Mouse (Mus musculus): Measurements from ENCODE around the gene Hsd17b3.
"Not testable (repeated sequence)": the region's sequence is repeated elsewhere in the genome, so short reads cannot be mapped to it uniquely, and the experiment has no call there.

The Hsd17b3 gene

GRCm38 (mm10) chr13:64081012-64081919 is 7.8 kb downstream of the Hsd17b3 start:
- no peak for DNase-seq

GRCm38 (mm10) chr13:64077591-64077990 is 11.4 kb downstream of the Hsd17b3 start:
- DNase-seq: no peak

GRCm38 (mm10) chr13:64076074-64076473 is 13.0 kb downstream of the Hsd17b3 start:
- no peak for DNase-seq

- no peak for DNase-seq
These were observed 22.4 kb downstream of the Hsd17b3 start for GRCm38 (mm10) chr13:64066653-64067052.

- DNase-seq: no peak
These were observed 24.8 kb downstream of the Hsd17b3 start for GRCm38 (mm10) chr13:64064276-64064675.

GRCm38 (mm10) chr13:64060935-64061506 is 28.0 kb downstream of the Hsd17b3 start:
- no peak for DNase-seq

GRCm38 (mm10) chr13:64053959-64054358 is 35.1 kb downstream of the Hsd17b3 start:
- DNase-seq: no peak

- DNase-seq: not testable (repeated sequence)
These were observed 36.7 kb downstream of the Hsd17b3 start for GRCm38 (mm10) chr13:64052281-64052680.

GRCm38 (mm10) chr13:64050895-64051294 is 38.1 kb downstream of the Hsd17b3 start:
- no peak for DNase-seq

GRCm38 (mm10) chr13:64049535-64049934 is 39.5 kb downstream of the Hsd17b3 start:
- DNase-seq: no peak

- no peak for DNase-seq
These were observed 40.6 kb downstream of the Hsd17b3 start for GRCm38 (mm10) chr13:64048467-64048866.

GRCm38 (mm10) chr13:64039976-64040375 is 49.1 kb downstream of the Hsd17b3 start:
- DNase-seq: no peak

- DNase-seq: no peak
These were observed 50.9 kb downstream of the Hsd17b3 start for GRCm38 (mm10) chr13:64038114-64038513.

GRCm38 (mm10) chr13:64036079-64037011 is 52.7 kb downstream of the Hsd17b3 start:
- peak; percentile 7 to 14 for DNase-seq

- no peak for DNase-seq
These were observed 54.0 kb downstream of the Hsd17b3 start for GRCm38 (mm10) chr13:64035036-64035435.

- no peak for DNase-seq
These were observed 55.1 kb downstream of the Hsd17b3 start for GRCm38 (mm10) chr13:64033921-64034320.

- DNase-seq: no peak
These were observed 55.8 kb downstream of the Hsd17b3 start for GRCm38 (mm10) chr13:64033181-64033580.

GRCm38 (mm10) chr13:64031254-64031653 is 57.8 kb downstream of the Hsd17b3 start:
- DNase-seq: no peak

- no peak for DNase-seq
These were observed 58.2 kb downstream of the Hsd17b3 start for GRCm38 (mm10) chr13:64030792-64031191.

- DNase-seq: no peak
These were observed 64.2 kb downstream of the Hsd17b3 start for GRCm38 (mm10) chr13:64024803-64025202.

GRCm38 (mm10) chr13:64022786-64023468 is 66.1 kb downstream of the Hsd17b3 start:
- no peak for DNase-seq

- no peak for DNase-seq
These were observed 68.1 kb downstream of the Hsd17b3 start for GRCm38 (mm10) chr13:64020902-64021311.
